Mouse (Mus musculus): ENCODE measurements around the gene Gm20388. TPM values are rescaled to one million over a fixed set of nuclear protein-coding genes. Genes with fewer than 3 reads are reported as not detected.
A peak's percentile ranks its signal among the peaks of the same experiment; 100 is the strongest.

Gene Gm20388
- polyA plus RNA-seq, 1 experiment, result 18.7 TPM

GRCm38 (mm10) chr8:123893413-123893812 lies 3982.8 kb downstream of the Gm20388 start:
- Histone ChIP-seq H3K27me3 (ENCODE audit: control insufficient read depth, insufficient read depth, low read length) (no peaks in the 10 kb centered on the region), H3K4me1 (ENCODE audit: control insufficient read depth, insufficient read depth, low read length) (peaks cover 27% of the 10 kb centered on the region), H3K27ac (ENCODE audit: insufficient read depth, low read length) (no peak overlapping the region), H3K4me3 (replicated peaks; ENCODE audit: insufficient read depth, low read depth, low read length) (no peak overlapping the region)
- TF ChIP-seq POLR2A (IDR thresholded peaks at IDR 0.05; ENCODE audit: borderline replicate concordance, insufficient read depth, low read length) (no peak), CTCF (IDR thresholded peaks at IDR 0.05; ENCODE audit: borderline replicate concordance, insufficient read depth, low read depth, low read length) (no peak)
- 91% methylated on average over 11 of the region's 11 CpGs for WGBS
- DNase-seq, result no peak

DNA sequence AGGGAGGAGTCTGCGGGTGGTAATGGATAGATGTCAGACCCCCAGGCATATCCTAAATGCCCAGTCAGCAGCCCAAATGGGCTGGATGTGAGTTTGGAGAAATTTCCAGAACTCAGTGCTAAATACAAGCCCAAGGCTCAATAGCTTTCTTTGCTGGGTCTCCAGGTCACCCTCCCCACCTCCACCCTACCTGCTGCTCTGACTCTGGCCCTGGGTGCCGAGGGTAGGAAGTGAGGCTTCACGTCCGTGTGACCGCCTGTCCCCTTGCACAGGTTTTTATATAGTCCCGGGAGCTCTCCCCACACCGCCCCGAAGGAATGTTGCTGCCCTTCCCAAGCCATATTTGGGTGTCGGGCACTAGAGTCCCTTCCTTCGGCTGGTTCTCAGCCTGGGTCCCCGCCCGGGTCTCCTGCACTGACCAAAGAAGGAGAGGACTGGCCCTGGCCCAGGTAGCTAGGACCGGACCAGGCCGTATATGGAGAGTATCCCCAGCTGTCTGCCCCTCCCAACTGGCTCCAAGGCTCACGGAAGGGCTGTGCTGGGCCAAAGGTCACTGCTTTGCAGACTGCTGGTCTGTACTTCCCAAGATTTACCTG lies 3984.0 kb downstream of the Gm20388 start, which contains the start of gene Acta1:
TSS of gene Acta1 (minus strand) at position 250 of the 596 bp plus-strand sequence.
- 72% methylated on average over 15 of the region's 15 CpGs for WGBS
- DNase-seq, result peak in 1 of 2 experiments; percentile 27
- peaks cover 37% of the 10 kb centered on the region for H3K4me1 ChIP-seq (ENCODE audit: control insufficient read depth, insufficient read depth, low read length)
- H3K27ac ChIP-seq (ENCODE audit: insufficient read depth, low read length), result peak within 1 kb of the TSS; percentile 36
- H3K27me3 ChIP-seq (ENCODE audit: control insufficient read depth, insufficient read depth, low read length), result no peaks in the 10 kb centered on the region
- TF ChIP-seq POLR2A (IDR thresholded peaks at IDR 0.05; ENCODE audit: borderline replicate concordance, insufficient read depth, low read length), result no peak
- no peak for TF ChIP-seq CTCF (IDR thresholded peaks at IDR 0.05; ENCODE audit: borderline replicate concordance, insufficient read depth, low read depth, low read length)
- no peak within 1 kb of the TSS for H3K4me3 ChIP-seq (replicated peaks; ENCODE audit: insufficient read depth, low read depth, low read length)

GRCm38 (mm10) chr8:123895230-123895629 lies 3984.6 kb downstream of the Gm20388 start:
- H3K27ac ChIP-seq (ENCODE audit: insufficient read depth, low read length), result peak overlapping the region; percentile 36
- H3K27me3 ChIP-seq (ENCODE audit: control insufficient read depth, insufficient read depth, low read length), result no peaks in the 10 kb centered on the region
- WGBS, result 58% methylated on average over 4 of the region's 4 CpGs
- TF ChIP-seq POLR2A (IDR thresholded peaks at IDR 0.05; ENCODE audit: borderline replicate concordance, insufficient read depth, low read length), result no peak
- TF ChIP-seq CTCF (IDR thresholded peaks at IDR 0.05; ENCODE audit: borderline replicate concordance, insufficient read depth, low read depth, low read length), result no peak
- no peak overlapping the region for H3K4me3 ChIP-seq (replicated peaks; ENCODE audit: insufficient read depth, low read depth, low read length)
- no peak for DNase-seq
- peaks cover 37% of the 10 kb centered on the region for H3K4me1 ChIP-seq (ENCODE audit: control insufficient read depth, insufficient read depth, low read length)

DNA sequence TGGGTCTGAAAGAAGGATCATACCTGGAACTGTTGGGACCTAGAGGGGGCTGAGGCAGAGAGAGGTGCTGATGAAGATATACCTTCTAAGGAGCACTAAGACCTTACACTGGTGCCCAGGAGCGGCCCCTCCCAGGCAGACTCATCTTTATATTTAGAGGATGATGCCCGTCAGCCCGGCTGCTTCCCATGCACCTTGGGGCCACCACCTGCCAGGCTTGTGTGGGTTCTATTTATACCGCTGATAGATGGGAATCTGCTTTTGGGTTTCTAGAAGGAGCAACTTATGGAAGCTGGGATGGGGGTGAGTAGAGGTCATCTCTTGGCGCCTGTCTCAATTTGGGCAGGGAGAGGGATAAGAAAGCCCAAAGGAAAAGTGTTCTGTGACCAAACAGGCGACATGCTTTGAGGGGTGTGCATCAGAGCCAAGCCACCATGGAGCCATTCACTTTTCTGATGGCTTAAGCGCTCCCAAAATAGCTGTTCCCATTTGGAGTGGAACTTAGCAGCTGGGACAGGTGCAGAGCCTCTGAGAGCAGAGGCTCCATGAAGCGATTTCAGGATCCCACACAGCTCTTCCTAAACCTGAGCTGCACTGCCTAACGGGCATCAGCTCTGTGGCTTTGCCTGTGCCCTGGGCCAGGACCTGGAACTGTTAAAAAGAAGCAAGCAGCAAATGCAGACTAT lies 3985.2 kb downstream of the Gm20388 start:
- TF ChIP-seq CTCF (IDR thresholded peaks at IDR 0.05; ENCODE audit: borderline replicate concordance, insufficient read depth, low read depth, low read length), result no peak
- no peak for TF ChIP-seq POLR2A (IDR thresholded peaks at IDR 0.05; ENCODE audit: borderline replicate concordance, insufficient read depth, low read length)
- WGBS, result 18% methylated on average over 9 of the region's 9 CpGs
- H3K27ac ChIP-seq (ENCODE audit: insufficient read depth, low read length), result peak overlapping the region; percentile 36

DNA sequence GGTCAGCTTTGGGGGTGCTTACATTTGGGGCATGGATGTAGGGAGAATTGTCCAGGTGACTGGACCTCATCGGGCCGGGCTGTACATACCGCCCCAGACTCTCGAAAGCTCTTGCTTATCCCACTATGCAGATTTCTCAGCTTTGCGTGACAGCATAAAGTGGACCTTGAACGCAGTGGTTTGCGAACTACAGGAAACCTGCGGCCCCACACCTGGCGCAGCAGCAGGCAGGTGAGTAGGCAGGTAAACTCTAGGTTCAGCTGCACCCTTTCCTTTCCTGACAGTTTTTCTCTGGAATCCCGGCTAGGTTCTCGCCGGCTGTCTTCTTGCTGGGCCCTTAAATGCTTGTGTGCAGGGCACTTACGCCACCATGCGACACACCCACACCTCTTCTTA lies 3985.7 kb downstream of the Gm20388 start:
- Histone ChIP-seq H3K27ac (ENCODE audit: insufficient read depth, low read length) (no peak overlapping the region), H3K27me3 (ENCODE audit: control insufficient read depth, insufficient read depth, low read length) (no peaks in the 10 kb centered on the region), H3K4me1 (ENCODE audit: control insufficient read depth, insufficient read depth, low read length) (peaks cover 37% of the 10 kb centered on the region), H3K4me3 (replicated peaks; ENCODE audit: insufficient read depth, low read depth, low read length) (no peak overlapping the region)
- DNase-seq, result peak in 1 of 2 experiments; percentile 25
- TF ChIP-seq CTCF (IDR thresholded peaks at IDR 0.05; ENCODE audit: borderline replicate concordance, insufficient read depth, low read depth, low read length) (no peak), POLR2A (IDR thresholded peaks at IDR 0.05; ENCODE audit: borderline replicate concordance, insufficient read depth, low read length) (no peak)
- WGBS, result 83% methylated on average over 14 of the region's 14 CpGs

More for the DNA sequence above, 3985.2 kb downstream of the Gm20388 start:
- no peaks in the 10 kb centered on the region for H3K27me3 ChIP-seq (ENCODE audit: control insufficient read depth, insufficient read depth, low read length)
- peaks cover 37% of the 10 kb centered on the region for H3K4me1 ChIP-seq (ENCODE audit: control insufficient read depth, insufficient read depth, low read length)
- H3K4me3 ChIP-seq (replicated peaks; ENCODE audit: insufficient read depth, low read depth, low read length), result no peak overlapping the region
- peak; percentile 50 to 66 for DNase-seq

GRCm38 (mm10) chr8:123896774-123897173 lies 3986.1 kb downstream of the Gm20388 start:
- TF ChIP-seq CTCF (IDR thresholded peaks at IDR 0.05; ENCODE audit: borderline replicate concordance, insufficient read depth, low read depth, low read length), result no peak
- TF ChIP-seq POLR2A (IDR thresholded peaks at IDR 0.05; ENCODE audit: borderline replicate concordance, insufficient read depth, low read length), result no peak
- no peaks in the 10 kb centered on the region for H3K27me3 ChIP-seq (ENCODE audit: control insufficient read depth, insufficient read depth, low read length)
- no peak for DNase-seq
- H3K4me1 ChIP-seq (ENCODE audit: control insufficient read depth, insufficient read depth, low read length), result peaks cover 37% of the 10 kb centered on the region
- 75% methylated on average over 10 of the region's 10 CpGs for WGBS
- H3K4me3 ChIP-seq (replicated peaks; ENCODE audit: insufficient read depth, low read depth, low read length), result no peak overlapping the region
- H3K27ac ChIP-seq (ENCODE audit: insufficient read depth, low read length), result no peak overlapping the region

DNA sequence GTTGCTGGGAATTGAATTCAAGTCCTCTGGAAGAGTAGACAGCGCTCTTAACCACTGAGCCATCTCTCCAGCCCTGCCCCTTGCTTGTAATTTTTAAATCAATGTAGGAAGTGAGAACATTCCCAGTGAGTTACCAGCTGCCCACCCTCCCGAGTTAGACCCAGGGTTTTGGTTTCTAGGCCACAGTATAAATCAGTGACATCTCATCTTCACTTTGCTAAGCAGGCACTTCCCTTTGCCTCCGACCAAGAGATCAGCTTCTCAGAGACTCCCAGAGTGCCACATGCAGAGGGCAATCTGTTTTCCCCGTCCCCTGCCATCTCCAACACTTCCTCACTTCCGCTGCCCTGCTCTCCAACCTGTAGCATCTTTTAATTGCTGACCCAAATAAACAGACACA lies 3987.9 kb downstream of the Gm20388 start:
- peak; percentile 45 to 59 for DNase-seq
- 23% methylated on average over 5 of the region's 5 CpGs for WGBS

DNA sequence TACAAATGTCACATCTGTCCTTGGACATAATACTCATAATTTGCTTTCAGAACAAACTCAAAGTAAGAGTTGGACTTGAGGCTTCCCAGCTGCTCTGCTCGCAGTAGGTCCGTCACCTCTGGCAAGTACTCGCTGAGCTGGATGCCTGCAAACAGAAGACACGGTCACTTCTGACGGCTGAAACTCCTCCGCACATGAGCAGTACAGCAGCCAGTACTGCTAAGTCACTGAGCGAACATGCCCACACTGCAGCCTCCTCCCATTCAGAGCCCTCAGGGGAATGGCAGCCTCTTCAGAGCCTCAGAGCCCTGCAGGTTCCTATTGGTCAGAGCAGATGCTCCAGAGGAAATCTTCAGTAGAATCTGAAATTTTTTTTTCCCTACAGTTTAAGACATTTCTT lies 3988.7 kb downstream of the Gm20388 start:
- Histone ChIP-seq H3K27me3 (ENCODE audit: control insufficient read depth, insufficient read depth, low read length) (no peaks in the 10 kb centered on the region), H3K4me1 (ENCODE audit: control insufficient read depth, insufficient read depth, low read length) (peaks cover 34% of the 10 kb centered on the region), H3K4me3 (replicated peaks; ENCODE audit: insufficient read depth, low read depth, low read length) (no peak overlapping the region), H3K27ac (ENCODE audit: insufficient read depth, low read length) (no peak overlapping the region)
- no peak for TF ChIP-seq POLR2A (IDR thresholded peaks at IDR 0.05; ENCODE audit: borderline replicate concordance, insufficient read depth, low read length)
- 84% methylated on average over 7 of the region's 7 CpGs for WGBS
- no peak for DNase-seq

More for the DNA sequence above, 3987.9 kb downstream of the Gm20388 start:
- Histone ChIP-seq H3K4me1 (ENCODE audit: control insufficient read depth, insufficient read depth, low read length) (peaks cover 34% of the 10 kb centered on the region), H3K27ac (ENCODE audit: insufficient read depth, low read length) (peak overlapping the region; percentile 50), H3K27me3 (ENCODE audit: control insufficient read depth, insufficient read depth, low read length) (no peaks in the 10 kb centered on the region), H3K4me3 (replicated peaks; ENCODE audit: insufficient read depth, low read depth, low read length) (no peak overlapping the region)
- TF ChIP-seq CTCF (IDR thresholded peaks at IDR 0.05; ENCODE audit: borderline replicate concordance, insufficient read depth, low read depth, low read length), result peak; percentile 30; the same call in 1 of the 2 replicates
- no peak for TF ChIP-seq POLR2A (IDR thresholded peaks at IDR 0.05; ENCODE audit: borderline replicate concordance, insufficient read depth, low read length)
